Mouse (Mus musculus): ENCODE results near the gene Dnajc3. TPM values are rescaled to one million over a fixed set of nuclear protein-coding genes. Genes with fewer than 3 reads are reported as not detected.

Dnajc3 gene
- total RNA-seq, 1 experiment from 2014 or later = 74.5 TPM

DNA sequence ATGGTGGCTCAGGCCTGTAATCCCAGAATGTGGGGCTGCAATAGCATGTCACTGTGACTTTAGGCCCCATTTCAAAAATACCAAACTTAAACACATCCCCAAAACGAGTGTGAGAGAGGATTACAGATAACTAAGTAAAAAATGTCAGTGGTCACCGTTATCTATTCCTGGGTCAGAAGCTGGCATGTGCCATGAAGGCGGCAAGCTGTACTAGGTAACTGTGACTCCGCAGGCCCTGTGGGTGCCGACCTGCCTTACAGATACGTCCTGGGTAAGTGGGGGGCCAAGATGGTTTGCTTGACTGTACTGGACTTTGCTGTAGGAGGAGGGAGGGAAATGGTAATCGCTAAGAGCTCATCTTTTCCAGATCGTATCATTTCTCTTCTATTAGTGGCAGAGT lies 43.1 kb downstream of the Dnajc3 start:
- ATAC-seq (replicated peaks; ENCODE audit: low read depth, poor library complexity, severe bottlenecking) = 0 out of 2 replicates have a peak, but pooled peaks have one; percentile 11

DNA sequence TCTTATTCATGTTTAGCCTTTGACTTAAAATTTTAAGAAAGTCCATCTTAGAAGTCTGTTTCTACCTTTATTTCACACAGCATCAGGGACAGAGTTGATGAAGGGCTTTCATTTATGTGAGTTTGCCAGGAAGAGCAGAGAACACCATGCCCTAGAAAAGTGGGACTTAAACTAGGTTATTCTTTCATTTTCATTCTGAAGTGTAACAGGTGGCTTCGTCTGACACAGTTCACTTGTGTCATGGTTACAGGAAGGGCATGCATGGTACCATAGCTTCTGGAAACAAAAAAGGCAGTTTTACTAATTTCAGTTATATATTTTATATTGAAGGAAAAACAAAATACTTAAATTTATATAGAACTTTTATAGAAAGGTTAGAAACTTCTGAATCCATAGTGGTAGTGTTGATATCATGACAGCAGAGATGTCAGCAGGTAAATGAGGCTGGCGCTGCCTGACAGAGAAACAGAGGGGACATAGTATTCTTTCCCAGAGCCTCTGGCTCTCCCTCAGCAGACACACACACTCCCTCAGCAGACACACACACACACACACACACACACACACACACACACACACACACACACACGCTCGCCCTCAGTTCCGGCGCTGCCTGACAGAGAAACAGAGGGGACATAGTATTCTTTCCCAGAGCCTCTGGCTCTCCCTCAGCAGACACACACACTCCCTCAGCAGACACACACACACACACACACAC lies 44.1 kb downstream of the Dnajc3 start:
- peak; percentile 41 for ATAC-seq (replicated peaks; ENCODE audit: low read depth, poor library complexity, severe bottlenecking)

GRCm38 (mm10) chr14:118982429-118983045 lies 44.8 kb downstream of the Dnajc3 start:
- peak; percentile 85 for ATAC-seq (replicated peaks; ENCODE audit: low read depth, poor library complexity, severe bottlenecking)

DNA sequence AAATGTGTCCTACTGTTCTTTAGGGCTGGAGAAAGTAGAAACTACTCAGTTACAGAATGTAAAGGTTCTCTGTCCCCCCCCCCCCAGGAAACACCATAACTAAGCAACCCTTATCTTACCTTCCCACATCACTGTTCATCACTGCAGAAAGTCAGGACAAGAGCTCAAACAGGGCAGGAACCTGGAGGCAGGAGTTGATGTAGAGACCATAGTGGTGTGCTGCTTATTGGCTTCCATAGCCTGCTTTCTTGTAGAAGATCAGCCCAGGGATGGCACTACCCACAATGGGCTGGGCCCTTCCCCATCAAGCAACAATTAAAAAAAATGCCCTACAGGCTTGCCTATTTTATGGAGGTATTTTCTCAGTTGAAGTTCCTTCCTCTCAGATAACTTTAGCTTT lies 45.6 kb downstream of the Dnajc3 start:
- ATAC-seq (replicated peaks; ENCODE audit: low read depth, poor library complexity, severe bottlenecking) = no peak

GRCm38 (mm10) chr14:118984161-118984560 lies 46.4 kb downstream of the Dnajc3 start:
- no peak for ATAC-seq (replicated peaks; ENCODE audit: low read depth, poor library complexity, severe bottlenecking)

DNA sequence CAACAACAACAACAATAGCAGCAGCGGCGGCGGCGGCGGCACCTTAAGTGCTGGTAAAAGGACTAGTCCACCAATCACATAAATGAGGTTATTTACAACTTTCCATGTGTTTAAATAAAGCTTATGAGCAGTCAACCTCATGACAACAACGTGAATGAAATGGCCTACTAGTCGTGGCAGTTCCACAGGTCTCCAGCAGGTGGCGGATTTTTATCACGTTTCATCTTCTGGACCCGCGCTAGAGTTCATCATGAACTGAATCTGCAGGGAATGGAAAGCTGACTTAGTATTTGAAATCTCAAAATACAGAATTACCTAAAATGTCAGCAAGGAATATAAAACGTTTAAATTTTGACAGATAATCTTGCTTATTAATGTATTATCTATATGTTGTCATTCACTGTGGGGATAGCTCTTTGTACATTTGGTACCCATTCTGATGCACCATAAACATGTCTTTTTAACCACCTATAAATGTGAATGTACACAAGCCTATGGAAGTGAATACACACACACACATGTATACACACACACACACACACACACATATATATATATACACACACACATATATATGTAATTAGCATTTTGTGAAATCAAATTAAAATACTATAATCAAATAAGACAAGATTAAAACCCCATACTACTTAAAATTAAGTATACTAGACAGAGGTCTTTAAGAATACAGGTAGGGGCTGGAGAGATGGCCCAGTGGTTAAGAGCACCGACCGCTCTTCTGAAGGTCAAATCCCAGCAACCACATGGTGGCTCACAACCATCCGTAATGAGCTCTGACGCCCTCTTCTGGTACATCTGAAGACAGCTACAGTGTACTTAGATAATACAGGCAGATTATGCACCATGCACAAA lies 49.1 kb downstream of the Dnajc3 start:
- ATAC-seq (replicated peaks; ENCODE audit: low read depth, poor library complexity, severe bottlenecking) = peak; percentile 40; the same call in 1 of the 2 replicates

- peak; percentile 88 for ATAC-seq (replicated peaks; ENCODE audit: low read depth, poor library complexity, severe bottlenecking)
Measured at GRCm38 (mm10) chr14:118987523-118988496, 50.0 kb downstream of the Dnajc3 start.

DNA sequence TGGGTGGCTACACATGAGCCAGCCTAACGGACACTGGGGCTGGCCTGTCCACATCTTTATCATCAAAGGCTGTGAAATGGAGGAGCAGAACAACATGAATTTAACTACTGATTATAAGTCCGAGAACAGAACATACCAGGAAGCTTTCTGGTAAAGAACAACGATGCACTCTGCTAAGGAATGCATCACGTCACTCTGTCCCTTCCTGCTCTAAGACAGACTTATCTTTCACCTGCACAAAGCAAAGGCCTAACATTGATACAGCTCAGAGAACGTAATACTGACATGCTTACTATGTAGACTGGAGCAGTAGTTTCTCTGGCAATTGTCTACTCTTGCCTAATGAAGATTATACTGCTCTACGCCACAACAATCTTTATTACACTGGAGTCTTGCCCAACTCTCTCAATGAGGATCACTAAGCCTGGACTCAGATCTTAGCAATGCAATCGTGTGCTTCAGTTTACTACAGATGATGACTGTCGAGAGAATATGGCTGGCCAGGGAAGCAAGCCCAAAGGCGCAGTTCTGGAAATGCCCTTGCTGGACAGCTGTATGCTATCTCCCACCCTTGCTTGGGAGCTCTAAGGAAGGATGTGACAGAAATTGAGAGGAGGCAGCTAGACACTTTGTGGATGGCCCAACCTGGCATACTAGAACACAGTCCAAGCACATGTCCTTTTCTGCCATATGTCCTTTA lies 57.6 kb downstream of the Dnajc3 start:
- ATAC-seq (replicated peaks; ENCODE audit: low read depth, poor library complexity, severe bottlenecking) = no peak

DNA sequence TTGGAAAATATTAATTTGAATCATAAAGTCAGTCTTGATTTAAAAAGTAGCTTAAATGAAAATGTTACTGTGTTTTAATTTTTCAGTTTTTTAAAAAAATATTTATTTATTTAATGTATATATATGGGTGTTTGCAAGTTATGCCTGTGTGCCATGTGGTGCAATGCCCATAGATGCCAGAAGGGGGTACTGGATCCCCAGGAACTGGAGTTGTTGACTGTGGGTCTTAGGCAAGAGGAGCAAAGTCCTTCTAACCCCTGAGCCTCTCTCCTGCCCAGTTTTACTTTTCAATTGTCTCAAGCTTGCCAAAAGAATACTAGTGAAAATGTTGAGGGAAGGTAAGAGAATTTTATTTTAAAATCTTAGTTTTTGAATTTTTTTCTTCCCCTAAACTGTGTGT lies 65.5 kb downstream of the Dnajc3 start:
- peak; percentile 36 for ATAC-seq (replicated peaks; ENCODE audit: low read depth, poor library complexity, severe bottlenecking)

DNA sequence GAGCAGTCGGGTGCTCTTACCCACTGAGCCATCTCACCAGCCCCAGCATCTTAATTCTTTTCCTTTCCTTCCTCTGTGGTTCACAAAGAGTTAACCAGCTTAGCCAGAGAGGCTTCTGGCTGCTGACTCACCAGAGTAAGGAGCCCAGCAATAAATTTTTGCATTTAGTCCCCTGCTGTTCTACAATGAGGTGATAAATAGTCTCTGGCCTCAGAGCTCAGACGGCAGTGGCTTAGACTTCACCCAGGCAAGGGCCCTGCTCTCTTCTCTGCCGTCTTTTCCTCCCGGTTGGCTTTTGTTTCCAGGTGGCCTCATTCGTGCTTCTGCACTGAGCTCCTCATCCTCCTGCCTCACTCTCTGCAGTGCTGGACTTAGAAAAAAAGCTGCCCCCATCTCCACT lies 68.1 kb downstream of the Dnajc3 start:
- no peak for ATAC-seq (replicated peaks; ENCODE audit: low read depth, poor library complexity, severe bottlenecking)

DNA sequence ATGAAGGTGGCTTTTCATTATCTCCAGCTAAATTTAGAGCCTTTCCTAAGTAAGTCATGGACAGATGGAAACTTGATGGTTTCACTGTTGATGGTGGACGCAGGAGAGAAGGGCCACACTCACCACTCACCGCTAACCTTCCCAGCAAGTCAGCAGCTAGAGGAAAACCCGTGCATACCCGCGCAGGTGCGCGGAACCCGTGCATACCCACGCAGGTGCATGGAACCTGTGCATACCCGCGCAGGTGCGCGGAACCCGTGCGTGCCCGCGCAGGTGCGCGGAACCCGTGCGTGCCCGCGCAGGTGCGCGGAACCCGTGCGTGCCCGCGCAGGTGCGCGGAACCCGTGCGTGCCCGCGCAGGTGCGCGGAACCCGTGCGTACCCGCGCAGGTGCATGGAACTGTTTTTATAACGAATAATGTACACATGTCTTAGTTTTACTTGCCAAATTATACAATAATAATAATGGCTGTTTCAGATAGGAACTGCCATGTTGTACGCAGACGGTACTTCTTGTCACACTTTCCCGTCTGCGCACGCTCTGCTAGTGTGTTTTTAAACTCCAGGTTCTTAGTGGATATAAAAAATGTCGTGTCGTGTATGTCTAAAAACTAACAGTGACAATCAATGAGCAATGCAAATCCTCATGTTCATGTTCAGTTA lies 68.8 kb downstream of the Dnajc3 start:
- no peak for ATAC-seq (replicated peaks; ENCODE audit: low read depth, poor library complexity, severe bottlenecking)

- peak; percentile 98 for ATAC-seq (replicated peaks; ENCODE audit: low read depth, poor library complexity, severe bottlenecking)
Measured at GRCm38 (mm10) chr14:119007103-119007951, 69.6 kb downstream of the Dnajc3 start.

GRCm38 (mm10) chr14:119008031-119008590 lies 70.3 kb downstream of the Dnajc3 start:
- 0 out of 2 replicates have a peak, but pooled peaks have one; percentile 1 for ATAC-seq (replicated peaks; ENCODE audit: low read depth, poor library complexity, severe bottlenecking)

DNA sequence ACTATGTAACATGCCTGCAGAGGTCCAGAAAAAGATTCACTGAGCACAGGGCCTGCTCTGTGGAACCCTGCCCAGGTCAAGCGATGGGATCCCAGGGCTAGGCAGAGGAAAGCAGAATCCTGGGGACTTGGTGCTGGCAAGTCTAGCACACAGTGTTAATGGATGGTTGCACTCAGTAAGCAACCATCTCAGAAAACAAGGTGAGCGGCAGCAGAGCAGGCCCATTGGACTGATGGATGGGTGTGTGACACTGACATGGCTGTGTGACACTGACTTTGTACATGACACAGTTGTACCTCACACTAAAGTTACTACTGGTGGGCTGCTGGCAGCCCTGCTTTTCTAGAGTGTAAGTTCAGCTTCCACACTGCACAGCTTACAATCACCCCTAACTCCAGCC lies 71.8 kb downstream of the Dnajc3 start:
- no peak for ATAC-seq (replicated peaks; ENCODE audit: low read depth, poor library complexity, severe bottlenecking)

- ATAC-seq (replicated peaks; ENCODE audit: low read depth, poor library complexity, severe bottlenecking) = peak; percentile 88
Measured at GRCm38 (mm10) chr14:119012607-119013431, 75.0 kb downstream of the Dnajc3 start.

- no peak for ATAC-seq (replicated peaks; ENCODE audit: low read depth, poor library complexity, severe bottlenecking)
Measured at GRCm38 (mm10) chr14:119013549-119013948, 75.8 kb downstream of the Dnajc3 start.
